Mouse (Mus musculus): ENCODE data around the gene Gon7. TPM values are rescaled to one million over a fixed set of nuclear protein-coding genes. Genes with fewer than 3 reads are reported as not detected.

Gon7 gene
- total RNA-seq, 2 experiments from 2014 or later, result 8.2 to 9.7 TPM

DNA sequence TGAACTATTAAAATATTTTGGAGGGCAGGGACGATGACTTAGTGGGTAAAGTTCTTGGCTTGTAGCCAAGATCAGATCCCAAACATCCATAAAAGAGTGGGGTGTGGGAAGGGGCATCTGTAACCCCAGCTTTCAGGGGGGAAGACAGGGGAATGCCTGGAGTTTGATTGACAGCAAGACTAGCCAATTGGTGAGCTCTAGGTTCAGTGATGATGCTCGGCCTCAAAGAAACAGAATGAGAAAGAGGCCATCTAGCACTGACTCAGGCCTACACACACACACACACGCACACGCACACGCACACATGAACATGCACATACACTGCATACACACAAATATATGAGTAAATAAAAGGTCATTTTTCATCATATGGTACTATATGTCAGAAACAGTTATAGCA is 47.7 kb downstream of the Gon7 start:
- no peak for DNase-seq (ENCODE audit: low spot score)

DNA sequence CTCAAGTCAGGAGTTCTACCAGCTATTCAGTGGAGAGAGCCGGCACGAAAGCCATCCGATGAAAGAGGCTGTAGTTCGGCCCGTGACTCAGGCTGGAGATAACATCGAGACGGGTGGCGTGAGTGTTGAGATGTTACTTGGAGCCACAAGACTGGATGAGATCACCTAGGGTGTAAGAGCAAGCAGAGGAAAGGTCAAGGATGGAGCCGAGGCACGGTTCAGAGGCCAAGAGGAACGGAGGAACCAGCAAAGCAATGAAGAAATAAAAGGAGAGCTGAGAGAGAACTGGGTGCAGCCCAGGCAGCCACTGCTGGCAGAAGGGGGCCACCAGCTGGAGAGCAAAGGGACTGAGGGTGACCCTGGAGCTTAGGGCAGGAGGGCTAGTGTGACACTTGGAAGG is 49.4 kb downstream of the Gon7 start:
- DNase-seq (ENCODE audit: low spot score), result peak; percentile 61

DNA sequence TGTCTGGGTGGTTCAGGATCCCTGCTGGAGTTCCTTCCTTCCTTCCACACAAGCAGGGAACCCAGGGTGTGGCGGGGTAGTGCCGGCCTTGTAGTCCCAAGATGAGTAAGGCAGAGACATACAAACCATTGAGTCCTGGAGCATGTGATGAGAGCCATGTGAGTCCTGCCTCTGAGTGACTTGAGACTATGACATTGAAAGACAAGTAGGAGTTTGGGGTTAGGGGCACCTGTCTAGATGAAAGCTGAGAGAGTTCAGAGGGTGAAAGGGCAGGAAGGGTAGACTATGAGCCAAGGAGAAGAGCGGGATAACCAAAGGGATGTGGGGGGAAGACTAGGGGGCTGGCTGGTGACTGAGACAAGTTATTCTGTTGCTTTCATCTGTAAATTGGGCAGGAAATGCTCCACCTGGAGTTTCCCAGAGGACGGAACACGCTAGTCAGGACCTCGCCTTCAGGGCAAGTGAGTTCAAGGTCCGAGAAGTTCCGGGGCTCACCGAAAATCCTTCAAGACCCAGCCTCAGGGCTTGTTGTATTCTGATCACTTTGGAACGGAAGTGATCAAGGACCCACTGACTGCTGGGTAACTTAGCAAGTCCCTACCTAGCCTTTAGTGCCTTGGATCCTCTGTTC is 50.7 kb downstream of the Gon7 start:
- DNase-seq (ENCODE audit: low spot score), result no peak

DNA sequence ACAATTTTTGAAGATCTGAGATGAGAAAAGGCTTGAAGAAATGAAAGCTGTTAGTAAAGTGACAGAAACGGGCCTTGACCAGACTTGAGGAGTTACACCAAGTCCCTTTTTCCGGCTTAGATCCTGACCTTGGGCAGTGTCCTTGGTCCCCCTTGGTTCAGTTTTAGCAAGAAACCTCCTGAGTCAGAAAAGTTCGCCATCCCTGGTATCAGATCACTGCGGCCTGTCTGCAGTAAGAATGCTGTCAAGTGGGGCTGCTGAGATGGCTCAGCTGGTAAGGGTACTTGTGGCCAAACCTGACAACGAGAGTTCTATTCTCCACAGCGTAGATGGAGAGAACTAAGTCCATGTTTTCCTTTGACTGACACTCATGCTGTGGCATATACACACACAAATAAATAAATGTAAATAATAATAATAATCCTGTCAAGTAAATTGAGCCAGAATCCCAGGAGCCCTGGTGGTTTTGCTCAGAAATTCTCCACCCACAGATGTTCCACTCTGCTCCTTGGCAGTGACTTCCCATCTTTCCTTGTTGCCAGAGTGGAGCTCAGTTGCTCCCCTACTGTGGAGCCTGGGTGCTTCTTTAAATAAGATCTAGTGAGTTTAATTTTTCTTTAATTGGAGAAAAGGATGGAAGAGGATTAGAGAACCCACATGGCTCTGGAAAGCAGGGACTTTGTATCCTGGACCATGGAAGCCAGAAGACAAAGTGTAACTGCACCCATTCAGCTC is 51.5 kb downstream of the Gon7 start:
- no peak for DNase-seq (ENCODE audit: low spot score)

DNA sequence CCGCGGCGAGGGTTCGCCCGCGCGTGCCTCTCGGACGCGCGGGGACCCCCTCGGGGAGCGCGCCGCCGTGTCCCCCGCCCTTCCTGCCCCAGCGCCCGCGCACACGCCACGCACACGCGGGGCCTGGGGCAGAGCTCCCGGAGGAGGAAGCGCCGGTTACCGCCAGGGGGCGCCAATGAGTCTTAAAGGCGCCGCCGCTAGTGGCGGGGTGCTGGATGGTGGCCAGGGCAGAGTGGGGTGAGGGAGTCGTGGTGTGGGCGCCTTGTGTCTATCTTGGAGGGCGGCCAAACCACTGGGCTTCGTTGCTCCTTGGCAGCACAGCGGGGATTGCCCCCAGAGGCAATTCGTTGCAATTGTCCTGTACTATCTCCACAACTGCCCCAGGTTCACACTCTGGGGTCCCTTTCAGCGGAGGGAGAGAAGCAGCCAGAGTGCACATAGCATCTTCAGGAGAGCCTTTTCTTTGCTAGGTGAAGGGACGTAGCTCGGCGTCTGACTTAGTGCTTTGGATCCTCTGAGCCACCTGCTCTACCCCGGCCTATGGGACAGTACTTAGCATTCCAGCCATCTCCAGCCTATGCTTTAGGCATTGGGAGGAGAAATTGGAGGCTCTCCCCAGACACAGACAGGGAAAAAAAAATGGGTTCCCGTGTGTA is 52.3 kb downstream of the Gon7 start:
- peak; percentile 78 for DNase-seq (ENCODE audit: low spot score)

DNA sequence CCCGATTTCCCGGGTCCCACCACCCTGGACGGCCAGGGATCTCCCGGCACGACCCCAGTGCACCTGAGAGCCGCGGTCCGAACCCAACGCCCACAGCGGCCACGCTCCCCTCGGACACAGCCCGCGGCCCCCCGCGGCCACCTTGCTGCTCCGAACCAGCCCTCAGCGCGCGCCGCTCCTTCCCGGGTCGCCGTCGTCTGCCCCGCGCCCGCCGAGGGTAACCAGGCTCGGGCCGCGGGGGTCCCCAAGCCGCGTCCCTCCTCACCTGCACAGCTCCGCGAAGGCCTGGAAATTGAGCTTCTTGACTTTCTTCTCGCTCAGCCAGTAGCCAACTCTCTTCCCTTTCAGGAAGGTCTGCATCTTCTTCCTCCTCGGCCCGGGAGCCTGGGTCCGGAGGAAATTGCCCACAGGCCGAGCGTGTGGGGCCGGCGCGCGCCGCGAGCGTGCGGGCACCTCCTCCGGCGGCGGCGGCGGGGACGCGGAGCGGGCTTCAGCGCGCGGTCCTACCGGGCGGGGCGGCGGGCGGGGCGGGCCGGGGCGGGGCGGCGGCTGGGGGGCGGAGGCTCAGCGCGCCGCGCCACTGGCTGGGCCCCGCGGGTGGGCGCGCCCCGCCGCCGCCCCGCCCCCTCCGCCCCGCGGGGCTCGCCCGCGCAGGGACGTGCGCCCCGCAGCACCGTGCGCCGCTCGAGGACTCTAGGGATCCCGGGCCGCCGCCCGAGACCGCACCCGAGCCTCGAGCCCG is 53.0 kb downstream of the Gon7 start, which contains the start of gene Itpk1:
TSS of gene Itpk1 (minus strand) at position 474 of the 742 bp plus-strand sequence.
- DNase-seq (ENCODE audit: low spot score), result peak; percentile 41

DNA sequence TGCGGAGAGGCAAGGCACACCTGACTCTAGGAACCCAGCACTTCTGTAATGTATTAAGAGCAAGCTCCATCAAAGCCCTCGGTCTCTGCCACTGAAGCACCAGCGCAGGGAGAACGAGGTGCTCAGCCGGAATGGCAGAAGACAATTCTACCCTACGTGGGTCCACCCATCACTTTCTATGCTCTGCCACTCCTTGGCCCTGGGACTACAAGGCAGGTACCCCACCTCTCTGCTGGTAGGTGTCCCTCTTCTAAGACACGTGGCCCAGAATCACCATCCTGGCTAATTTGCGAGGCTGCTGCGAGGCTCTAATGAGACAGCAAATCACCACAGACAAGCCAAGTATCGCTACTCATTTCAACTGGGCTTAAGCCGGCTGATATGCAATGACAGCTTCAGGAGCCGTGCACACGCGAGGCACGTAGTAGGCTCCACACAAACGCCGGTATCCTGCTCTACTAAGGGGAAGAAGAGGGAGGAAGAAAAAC is 53.6 kb downstream of the Gon7 start:
- DNase-seq (ENCODE audit: low spot score), result no peak

DNA sequence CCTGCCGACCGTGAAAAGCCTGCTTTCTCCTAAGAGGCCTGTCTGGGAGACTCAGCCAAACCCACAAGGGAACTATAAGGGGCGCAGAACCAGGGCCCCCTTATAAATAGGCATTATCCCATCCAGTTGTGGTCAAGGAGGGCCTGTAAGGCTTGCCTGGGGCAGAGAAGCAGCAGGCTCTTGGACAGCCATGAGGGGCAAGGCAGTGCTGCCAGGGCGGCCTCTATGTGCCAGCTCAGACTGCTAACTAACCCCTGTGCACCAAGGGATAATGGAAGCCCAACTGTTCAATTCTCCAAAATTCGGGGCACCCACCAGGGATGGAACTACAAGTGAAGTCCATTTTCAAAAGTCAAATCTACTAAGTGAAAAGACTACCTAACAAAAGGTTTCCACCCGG is 54.2 kb downstream of the Gon7 start:
- no peak for DNase-seq (ENCODE audit: low spot score)

Other genes with a start within 250 kb of the Gon7 start
- not detected for gene Chga, start 202.8 kb downstream of the Gon7 start, total RNA-seq (2021)
- gene Itpk1, start 52.9 kb downstream of the Gon7 start, total RNA-seq (2021), result 1 to 10 TPM; 6.5 to 7.4 TPM
- gene Moap1, start 14.1 kb downstream of the Gon7 start, total RNA-seq (2021), result 1 to 10 TPM; 4.2 to 4.5 TPM
- 1 to 10 TPM; 1.9 to 5.1 TPM for gene Tmem251, start 14.0 kb downstream of the Gon7 start, total RNA-seq (2021)
- gene Gm28051, start within 50 bp of the Gon7 start, total RNA-seq (2021), result not detected
- gene Ubr7, start 164 bp upstream of the Gon7 start, total RNA-seq (2021), result 10 to 100 TPM; 14.5 to 14.8 TPM
- 1 to 10 TPM; 2.9 to 3.1 TPM for gene Gm20604, start 869 bp upstream of the Gon7 start, total RNA-seq (2021)
- gene Btbd7, start 120.7 kb upstream of the Gon7 start, total RNA-seq (2021), result 10 to 100 TPM; 16.0 to 17.1 TPM
- not detected for gene Cox8c, start 141.5 kb upstream of the Gon7 start, total RNA-seq (2021)
- under 1 TPM; 0.02 to 0.11 TPM for gene Unc79, start 191.1 kb upstream of the Gon7 start, total RNA-seq (2021)